Mouse (Mus musculus): ENCODE results near the gene Eef1a2. TPM values are rescaled to one million over a fixed set of nuclear protein-coding genes. Genes with fewer than 3 reads are reported as not detected.

Eef1a2 gene
- polyA plus RNA-seq, 1 experiment, result not detected

GRCm38 (mm10) chr2:181159771-181160170 is 3.0 kb upstream of the Eef1a2 start:
- TF ChIP-seq CTCF (IDR thresholded peaks at IDR 0.05; ENCODE audit: borderline replicate concordance, insufficient read depth, low read length), result no peak
- no peak for TF ChIP-seq POLR2A (IDR thresholded peaks at IDR 0.05; ENCODE audit: low read depth, low read length)
- Histone ChIP-seq H3K27ac (ENCODE audit: insufficient read depth, low read length) (no peak overlapping the region), H3K4me1 (ENCODE audit: control insufficient read depth, insufficient read depth, low read length) (no peaks in the 10 kb centered on the region), H3K4me3 (ENCODE audit: insufficient read depth, low read length) (no peak overlapping the region)

GRCm38 (mm10) chr2:181159091-181159514 is 2.3 kb upstream of the Eef1a2 start:
- Histone ChIP-seq H3K27ac (ENCODE audit: insufficient read depth, low read length) (no peak overlapping the region), H3K4me3 (ENCODE audit: insufficient read depth, low read length) (no peak overlapping the region), H3K4me1 (ENCODE audit: control insufficient read depth, insufficient read depth, low read length) (no peaks in the 10 kb centered on the region)
- no peak for TF ChIP-seq CTCF (IDR thresholded peaks at IDR 0.05; ENCODE audit: borderline replicate concordance, insufficient read depth, low read length)
- TF ChIP-seq POLR2A (IDR thresholded peaks at IDR 0.05; ENCODE audit: low read depth, low read length), result no peak

GRCm38 (mm10) chr2:181158471-181158870 is 1.7 kb upstream of the Eef1a2 start:
- Histone ChIP-seq H3K4me1 (ENCODE audit: control insufficient read depth, insufficient read depth, low read length) (no peaks in the 10 kb centered on the region), H3K27ac (ENCODE audit: insufficient read depth, low read length) (no peak overlapping the region), H3K4me3 (ENCODE audit: insufficient read depth, low read length) (no peak overlapping the region)
- TF ChIP-seq CTCF (IDR thresholded peaks at IDR 0.05; ENCODE audit: borderline replicate concordance, insufficient read depth, low read length) (no peak), POLR2A (IDR thresholded peaks at IDR 0.05; ENCODE audit: low read depth, low read length) (no peak)

GRCm38 (mm10) chr2:181157716-181158302 is 995 bp upstream of the Eef1a2 start:
- TF ChIP-seq POLR2A (IDR thresholded peaks at IDR 0.05; ENCODE audit: low read depth, low read length), result no peak
- no peak overlapping the region for H3K27ac ChIP-seq (ENCODE audit: insufficient read depth, low read length)
- H3K4me1 ChIP-seq (ENCODE audit: control insufficient read depth, insufficient read depth, low read length), result no peaks in the 10 kb centered on the region
- no peak overlapping the region for H3K4me3 ChIP-seq (ENCODE audit: insufficient read depth, low read length)

GRCm38 (mm10) chr2:181157180-181157579 is 366 bp upstream of the Eef1a2 start:
- TF ChIP-seq CTCF (IDR thresholded peaks at IDR 0.05; ENCODE audit: borderline replicate concordance, insufficient read depth, low read length), result no peak
- TF ChIP-seq POLR2A (IDR thresholded peaks at IDR 0.05; ENCODE audit: low read depth, low read length), result no peak
- H3K4me3 ChIP-seq (ENCODE audit: insufficient read depth, low read length), result no peak overlapping the region
- H3K4me1 ChIP-seq (ENCODE audit: control insufficient read depth, insufficient read depth, low read length), result no peaks in the 10 kb centered on the region
- no peak overlapping the region for H3K27ac ChIP-seq (ENCODE audit: insufficient read depth, low read length)

- no peak for TF ChIP-seq CTCF (IDR thresholded peaks at IDR 0.05; ENCODE audit: borderline replicate concordance, insufficient read depth, low read length)
- TF ChIP-seq POLR2A (IDR thresholded peaks at IDR 0.05; ENCODE audit: low read depth, low read length), result no peak
- H3K27ac ChIP-seq (ENCODE audit: insufficient read depth, low read length), result no peak overlapping the region
- H3K4me1 ChIP-seq (ENCODE audit: control insufficient read depth, insufficient read depth, low read length), result no peaks in the 10 kb centered on the region
- H3K4me3 ChIP-seq (ENCODE audit: insufficient read depth, low read length), result no peak overlapping the region
Observed at GRCm38 (mm10) chr2:181155801-181156200, 1.0 kb downstream of the Eef1a2 start.

- TF ChIP-seq CTCF (IDR thresholded peaks at IDR 0.05; ENCODE audit: borderline replicate concordance, insufficient read depth, low read length) (no peak), POLR2A (IDR thresholded peaks at IDR 0.05; ENCODE audit: low read depth, low read length) (no peak)
Observed at GRCm38 (mm10) chr2:181154831-181155415, 1.9 kb downstream of the Eef1a2 start.

GRCm38 (mm10) chr2:181154361-181154760 is 2.5 kb downstream of the Eef1a2 start:
- Histone ChIP-seq H3K4me3 (ENCODE audit: insufficient read depth, low read length) (no peak overlapping the region), H3K27ac (ENCODE audit: insufficient read depth, low read length) (no peak overlapping the region), H3K4me1 (ENCODE audit: control insufficient read depth, insufficient read depth, low read length) (no peaks in the 10 kb centered on the region)
- TF ChIP-seq CTCF (IDR thresholded peaks at IDR 0.05; ENCODE audit: borderline replicate concordance, insufficient read depth, low read length), result no peak
- TF ChIP-seq POLR2A (IDR thresholded peaks at IDR 0.05; ENCODE audit: low read depth, low read length), result no peak

More at GRCm38 (mm10) chr2:181154831-181155415, 1.9 kb downstream of the Eef1a2 start:
- no peaks in the 10 kb centered on the region for H3K4me1 ChIP-seq (ENCODE audit: control insufficient read depth, insufficient read depth, low read length)
- H3K27ac ChIP-seq (ENCODE audit: insufficient read depth, low read length), result no peak overlapping the region
- no peak overlapping the region for H3K4me3 ChIP-seq (ENCODE audit: insufficient read depth, low read length)

- H3K4me1 ChIP-seq (ENCODE audit: control insufficient read depth, insufficient read depth, low read length), result no peaks in the 10 kb centered on the region
- TF ChIP-seq POLR2A (IDR thresholded peaks at IDR 0.05; ENCODE audit: low read depth, low read length) (no peak), CTCF (IDR thresholded peaks at IDR 0.05; ENCODE audit: borderline replicate concordance, insufficient read depth, low read length) (peak; percentile 28; the same call in 1 of the 2 replicates)
- H3K27ac ChIP-seq (ENCODE audit: insufficient read depth, low read length), result no peak overlapping the region
- no peak overlapping the region for H3K4me3 ChIP-seq (ENCODE audit: insufficient read depth, low read length)
Observed at GRCm38 (mm10) chr2:181153837-181154236, 3.0 kb downstream of the Eef1a2 start.

- TF ChIP-seq CTCF (IDR thresholded peaks at IDR 0.05; ENCODE audit: borderline replicate concordance, insufficient read depth, low read length), result no peak
- no peak for TF ChIP-seq POLR2A (IDR thresholded peaks at IDR 0.05; ENCODE audit: low read depth, low read length)
- H3K4me3 ChIP-seq (ENCODE audit: insufficient read depth, low read length), result no peak overlapping the region
- H3K27ac ChIP-seq (ENCODE audit: insufficient read depth, low read length), result no peak overlapping the region
- no peaks in the 10 kb centered on the region for H3K4me1 ChIP-seq (ENCODE audit: control insufficient read depth, insufficient read depth, low read length)
Observed at GRCm38 (mm10) chr2:181153131-181153530, 3.7 kb downstream of the Eef1a2 start.
